Mouse (Mus musculus) cerebellum, postnatal 10 days (tissue): ENCODE measurements at regions not wholly inside any gene's neighbourhood (a gene's known extent, or its start where the extent isn't known, plus 50 kb on each side); places are given as distances from the start of the nearest gene placed in this dataset.

Experiments
- DNase-seq, 2 experiments: peaks; one replicate each; pipeline ENCODE4 v3.0.0; 2021; ENCODE audit warnings: mixed read lengths in 2 of 2

DNA sequence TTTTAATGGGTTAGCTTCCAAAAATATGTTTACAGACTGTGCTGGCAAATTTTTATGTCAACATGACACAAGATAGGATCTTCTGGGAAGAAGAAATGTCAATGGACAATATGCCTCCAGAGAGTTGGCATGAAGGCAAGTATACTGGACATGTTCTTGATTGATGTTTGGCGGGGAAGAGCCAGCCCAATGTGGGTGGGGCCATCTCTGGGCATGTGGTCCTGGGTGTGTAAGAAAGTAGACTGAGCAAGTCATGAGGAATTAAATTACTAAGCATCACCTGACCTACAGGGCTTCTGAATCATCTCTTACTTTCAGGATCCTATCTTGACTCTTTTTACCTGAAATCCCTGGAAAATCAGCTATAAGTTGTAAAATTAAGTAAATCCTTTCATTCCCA, 525.0 kb upstream of the Grm7 start:
- no peak for DNase-seq

GRCm38 (mm10) chr6:110132271-110132670, 513.1 kb upstream of the Grm7 start:
- DNase-seq = peak; percentile 33 to 44

DNA sequence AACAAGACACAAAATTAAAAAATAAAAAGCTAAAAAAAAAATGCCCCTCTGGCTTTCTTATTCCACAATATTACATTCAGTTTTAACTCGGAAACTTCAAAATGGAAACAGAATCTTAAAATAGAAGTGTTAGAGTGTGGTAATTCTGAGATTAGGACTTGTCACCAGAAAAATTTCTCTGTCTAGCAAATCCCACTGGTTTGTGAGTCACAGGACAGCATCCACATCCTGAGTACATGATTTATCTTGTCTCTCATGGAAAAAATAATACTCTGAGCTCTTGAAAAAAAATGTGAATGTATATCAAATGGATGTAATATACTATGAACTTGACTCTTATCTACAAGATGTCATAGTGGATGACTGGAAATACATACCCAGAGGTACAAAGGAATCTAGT, 511.8 kb upstream of the Grm7 start:
- DNase-seq = no peak

DNA sequence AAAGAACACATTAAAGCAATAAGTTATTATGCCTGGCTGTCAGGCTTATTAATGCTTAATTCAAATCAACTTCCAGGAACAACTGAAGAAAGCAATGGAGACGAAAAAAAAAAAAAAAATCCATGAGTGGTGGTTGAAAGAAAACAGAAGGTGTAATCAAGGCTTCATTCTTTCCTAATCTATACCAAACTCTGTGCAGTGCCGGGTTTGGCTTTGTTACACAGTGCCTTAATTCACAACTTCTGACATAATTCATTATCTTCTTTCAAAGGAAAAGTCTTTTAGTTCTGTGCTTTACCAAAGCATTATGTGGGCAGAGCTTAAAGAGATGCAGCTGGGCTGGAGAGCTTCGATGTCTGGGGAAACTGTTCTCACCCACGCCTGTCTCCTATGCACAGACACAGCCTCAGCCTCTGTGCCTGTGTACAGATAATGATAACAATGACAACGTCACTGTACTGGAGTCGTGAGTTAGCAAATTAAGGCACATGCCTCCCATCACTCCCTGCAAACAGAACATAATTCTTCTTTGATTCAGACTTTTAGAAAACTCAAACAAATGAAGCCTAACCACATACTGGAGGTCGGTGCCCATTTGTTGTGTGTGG, 508.2 kb upstream of the Grm7 start:
- no peak for DNase-seq

DNA sequence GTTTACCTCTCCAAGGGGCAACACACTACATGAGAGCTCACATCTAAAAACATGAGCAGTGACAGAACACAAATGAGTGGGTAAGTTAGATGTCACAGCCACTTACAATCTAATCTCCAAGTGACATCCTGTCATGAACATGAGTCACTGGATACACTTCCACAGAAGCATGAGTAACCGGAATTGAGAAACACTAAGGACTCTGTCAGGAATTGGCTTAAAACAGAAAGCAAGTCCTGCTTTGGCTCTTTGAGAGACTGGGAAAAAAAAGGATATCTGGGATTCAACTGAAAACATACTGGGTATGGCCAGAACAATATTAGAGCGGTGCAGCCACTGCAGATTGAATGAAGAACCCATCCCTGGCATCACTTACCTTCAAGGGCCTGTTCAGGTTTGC, 506.0 kb upstream of the Grm7 start:
- DNase-seq = no peak

DNA sequence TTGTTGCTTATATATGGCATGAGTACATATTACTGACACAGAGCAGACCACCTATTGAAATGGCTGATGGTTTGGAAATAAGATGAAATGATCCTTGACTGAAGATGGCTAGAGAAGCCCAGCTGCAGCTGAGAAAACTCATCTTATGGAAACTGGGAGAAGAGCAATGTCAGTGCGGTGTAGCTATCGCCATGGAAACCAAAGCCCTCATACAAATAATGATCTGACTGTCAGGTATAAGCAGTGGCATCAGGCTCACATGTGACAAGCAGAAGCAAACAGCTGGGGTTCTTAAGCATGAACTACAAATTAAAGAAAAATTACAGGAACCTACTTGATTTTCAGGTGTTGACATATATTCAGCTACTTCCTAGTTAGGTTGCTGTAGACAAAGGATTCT, 476.8 kb upstream of the Grm7 start:
- no peak for DNase-seq

- peak; percentile 21 to 32 for DNase-seq
Measured at GRCm38 (mm10) chr6:110205973-110206372, 439.4 kb upstream of the Grm7 start.

DNA sequence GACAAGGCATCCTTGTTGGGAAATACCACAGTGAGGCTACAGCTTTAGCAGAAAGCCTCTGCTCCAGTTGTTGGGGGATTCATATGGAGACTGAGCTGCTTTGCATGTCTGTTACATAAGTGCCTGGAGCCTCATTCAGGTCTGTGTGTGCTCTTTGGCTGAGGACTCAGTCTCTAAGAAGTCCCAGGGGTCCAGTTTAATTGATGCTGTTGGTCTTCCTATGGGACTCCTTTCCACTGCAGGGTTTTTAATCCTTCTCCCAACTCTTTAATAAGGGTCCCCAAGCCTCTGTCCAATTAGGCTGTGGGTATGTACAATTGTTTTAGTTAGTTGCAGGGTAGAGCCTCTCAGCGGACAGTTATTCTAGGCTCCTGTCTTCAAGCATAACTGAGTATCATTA, 436.6 kb upstream of the Grm7 start:
- no peak for DNase-seq

DNA sequence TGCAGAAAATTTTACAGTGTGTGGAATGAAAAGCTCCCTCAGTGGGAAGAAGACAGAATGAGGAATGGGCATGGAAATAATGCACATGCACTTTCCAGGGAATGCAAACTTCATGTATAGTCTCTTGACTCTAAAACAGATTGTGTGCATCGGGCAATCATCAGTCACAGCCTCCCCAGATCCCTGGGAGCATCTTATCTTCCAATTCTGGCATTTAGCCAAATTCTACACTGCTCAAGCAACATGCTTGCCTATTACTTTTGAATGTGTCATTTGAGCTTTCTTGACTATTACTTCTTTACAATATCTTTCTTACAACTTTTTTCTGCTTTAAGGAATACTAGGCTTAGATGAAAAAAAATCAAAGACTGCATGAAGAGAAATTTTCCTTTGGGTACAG, 397.9 kb upstream of the Grm7 start:
- peak; percentile 1 to 17 for DNase-seq

GRCm38 (mm10) chr6:110296549-110296948, 348.8 kb upstream of the Grm7 start:
- DNase-seq = peak; percentile 24 to 34
